Mouse (Mus musculus) lung, adult 2 months (tissue): Measurements from ENCODE around the gene Zfp352. TPM values are rescaled to one million over a fixed set of nuclear protein-coding genes. Genes with fewer than 3 reads are reported as not detected.
"Not testable (repeated sequence)": the region's sequence is repeated elsewhere in the genome, so short reads cannot be mapped to it uniquely, and the experiment has no call there.

Experiments used
- DNase-seq: peaks from one replicate; pipeline ENCODE4 v3.0.0; 2022
- H3K4me1 ChIP-seq: fragments of 200-500 bp; 2 replicates; pipeline ENCODE4 v1.6.1; 2011; ENCODE audit warnings: low read length; ENCODE audit not compliant: control insufficient read depth, insufficient read depth
- H3K4me3 ChIP-seq: fragments of 200-500 bp; replicated peaks from 2 replicates; pipeline ENCODE3; 2011; ENCODE audit warnings: low read depth, mild to moderate bottlenecking, control low read depth, low read length; ENCODE audit errors: extremely low read depth
- CTCF ChIP-seq: fragments of 200-500 bp; IDR thresholded peaks from 2 replicates; pipeline ENCODE4 v1.5.1; 2011; ENCODE audit warnings: mild to moderate bottlenecking, low read length, control low read depth; ENCODE audit not compliant: insufficient read depth
- POLR2A ChIP-seq: fragments of 200-500 bp; IDR thresholded peaks from 2 replicates; pipeline ENCODE4 v1.6.1; 2011; ENCODE audit warnings: low read depth, mild to moderate bottlenecking, control low read depth, low read length, borderline replicate concordance; ENCODE audit errors: extremely low read depth
- WGBS: fragments of 180-500 bp; shearing (Covaris S2); methylation state at CpG from one replicate; pipeline ENCODE4 v1.1.7; 2018; 5-methylcytosine and 5-hydroxymethylcytosine counted together
- polyA plus RNA-seq: library from polyadenylated mRNA; depleted of rRNA; stranded (reverse); fragments of >200 nt; gene quantifications from 2 replicates; pipeline ENCODE4 v1.2.3, GENCODE M21; 2012; rRNA removed

Zfp352 gene
- not detected in 2 replicates for polyA plus RNA-seq

DNA sequence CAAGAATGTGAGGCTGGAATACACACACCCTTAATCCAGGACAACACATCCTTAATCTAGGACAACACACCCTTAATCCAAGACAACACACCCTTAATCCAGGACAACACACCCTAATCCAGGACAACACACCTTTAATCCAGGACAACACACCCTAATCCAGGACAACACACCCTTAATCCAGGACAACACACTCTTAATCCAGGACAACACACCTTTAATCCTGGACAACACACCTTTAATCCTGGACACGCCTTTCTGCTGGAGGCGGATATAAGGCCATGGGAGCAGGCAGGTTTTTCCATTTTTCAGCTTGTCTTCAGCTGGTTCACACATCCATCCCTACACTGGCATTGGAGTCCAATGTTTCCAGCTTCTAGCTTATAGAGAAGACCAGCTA lies at the start of gene Zfp352:
Zfp352 (plus strand) TSS at position 301 of the 400 bp plus-strand sequence.
- 92% methylated on average over 2 of the region's 2 CpGs for WGBS
- no peak for TF ChIP-seq CTCF
- TF ChIP-seq POLR2A = no peak
- H3K4me1 ChIP-seq = no peaks in the 10 kb centered on the region
- no peak for DNase-seq
- no peak within 1 kb of the TSS for H3K4me3 ChIP-seq

DNA sequence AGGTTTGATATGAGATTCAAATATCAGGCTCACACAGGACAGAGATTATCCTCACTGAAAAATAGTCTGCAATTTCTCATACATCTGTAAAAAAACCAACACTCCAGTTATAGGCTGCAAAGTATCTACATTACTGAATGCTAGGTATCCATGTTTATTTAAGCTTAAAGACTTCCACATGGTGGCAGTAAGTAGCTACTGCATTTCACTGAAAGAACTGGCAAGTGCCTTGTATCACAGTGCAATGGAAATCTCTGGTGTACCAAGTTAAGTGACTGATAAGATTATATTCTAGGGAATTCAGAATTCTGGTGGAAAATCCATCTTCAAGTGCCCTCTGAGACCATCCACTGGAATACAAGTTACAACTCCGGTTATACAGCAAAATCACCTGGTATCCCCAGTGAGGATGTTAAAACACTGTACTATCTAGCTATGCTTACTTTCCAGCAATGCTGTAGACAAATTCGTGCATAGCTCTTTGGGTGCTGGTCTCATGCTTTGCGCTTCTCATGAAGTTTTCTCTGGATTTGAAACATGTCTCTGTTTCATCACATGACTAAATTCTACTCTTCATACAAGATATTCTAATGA lies 47.6 kb upstream of the Zfp352 start:
- no peak for TF ChIP-seq POLR2A
- no peak for TF ChIP-seq CTCF
- Histone ChIP-seq H3K4me1 (no peaks in the 10 kb centered on the region), H3K4me3 (no peak overlapping the region)
- no peak for DNase-seq
- 74% methylated on average over 3 of the region's 3 CpGs for WGBS

DNA sequence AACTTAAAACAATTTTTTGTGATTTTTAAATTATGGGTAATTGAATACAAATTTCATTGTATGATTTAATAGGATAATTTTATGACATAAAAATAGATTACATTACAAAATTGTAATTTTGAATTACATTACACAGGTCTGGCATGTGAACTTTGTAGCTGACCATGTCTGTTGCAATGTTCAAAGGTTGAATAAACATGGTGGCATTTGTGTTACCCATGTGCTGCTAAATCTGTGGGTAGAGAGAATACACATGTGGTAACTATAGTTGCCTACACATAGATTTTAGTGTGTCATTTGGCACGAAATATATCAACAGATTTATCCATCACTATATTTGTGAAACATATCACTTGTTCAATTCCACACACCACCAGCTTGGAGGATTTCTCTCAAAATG lies 44.6 kb upstream of the Zfp352 start:
- 54% methylated on average over 1 of the region's 1 CpGs for WGBS
- no peak overlapping the region for H3K4me3 ChIP-seq
- H3K4me1 ChIP-seq = no peaks in the 10 kb centered on the region
- TF ChIP-seq POLR2A (no peak), CTCF (no peak)
- no peak for DNase-seq

DNA sequence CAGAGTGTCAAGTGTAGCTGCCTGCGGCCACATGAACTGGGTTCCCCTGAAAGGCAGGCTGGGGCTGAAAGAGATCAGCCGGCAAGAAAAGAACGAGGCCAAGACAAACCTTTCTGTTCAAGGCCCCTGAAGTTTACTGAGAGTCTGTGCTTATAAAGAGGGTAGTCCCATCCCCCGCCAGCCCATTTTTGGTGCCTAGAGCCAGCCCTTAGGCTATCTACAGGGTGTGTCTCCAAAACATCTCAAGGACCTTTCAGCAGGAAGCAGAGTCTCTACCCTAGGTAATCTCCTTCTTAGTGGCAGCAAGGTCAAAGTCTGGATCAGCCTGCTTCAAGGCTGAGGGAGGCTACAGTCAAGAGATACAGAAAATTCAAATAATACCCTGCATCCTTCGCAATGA lies 15.2 kb upstream of the Zfp352 start:
- WGBS = 86% methylated on average over 5 of the region's 5 CpGs
- H3K4me3 ChIP-seq = no peak overlapping the region
- H3K4me1 ChIP-seq = no peaks in the 10 kb centered on the region
- no peak for TF ChIP-seq POLR2A
- TF ChIP-seq CTCF = no peak
- no peak for DNase-seq

DNA sequence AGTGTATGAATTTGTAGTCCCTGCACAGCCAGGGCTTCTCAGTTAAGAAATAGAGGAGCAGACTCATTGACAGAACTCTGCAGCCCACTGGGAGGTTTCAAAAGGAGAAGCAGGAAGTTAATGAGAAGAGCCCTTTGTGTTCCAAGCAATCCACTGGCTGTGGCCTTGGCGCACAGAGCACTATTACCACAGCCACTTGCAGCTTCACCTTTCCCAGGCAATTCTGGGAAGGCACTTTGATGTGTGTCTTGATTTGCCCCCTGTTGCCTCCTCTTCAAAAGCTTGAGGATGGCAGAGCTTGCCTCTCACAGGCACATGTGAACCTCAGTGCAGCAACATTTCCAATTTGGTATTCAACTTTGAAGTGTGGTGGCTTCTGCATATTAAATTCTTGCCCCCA lies 7.1 kb upstream of the Zfp352 start:
- no peak for DNase-seq
- Histone ChIP-seq H3K4me3 (no peak overlapping the region), H3K4me1 (no peaks in the 10 kb centered on the region)
- no peak for TF ChIP-seq CTCF
- no peak for TF ChIP-seq POLR2A
- WGBS = 50% methylated on average over 1 of the region's 1 CpGs

GRCm38 (mm10) chr4:90212076-90212475 lies 6.5 kb upstream of the Zfp352 start:
- Histone ChIP-seq H3K4me3 (no peak overlapping the region), H3K4me1 (no peaks in the 10 kb centered on the region)
- 65% methylated on average over 3 of the region's 3 CpGs for WGBS
- TF ChIP-seq CTCF (no peak), POLR2A (no peak)
- DNase-seq = no peak

- DNase-seq, H3K4me1 ChIP-seq, H3K4me3 ChIP-seq: not testable (repeated sequence)
- 85% methylated on average over 5 of the region's 5 CpGs for WGBS
These were observed 17.0 kb downstream of the Zfp352 start for GRCm38 (mm10) chr4:90235646-90236045.

DNA sequence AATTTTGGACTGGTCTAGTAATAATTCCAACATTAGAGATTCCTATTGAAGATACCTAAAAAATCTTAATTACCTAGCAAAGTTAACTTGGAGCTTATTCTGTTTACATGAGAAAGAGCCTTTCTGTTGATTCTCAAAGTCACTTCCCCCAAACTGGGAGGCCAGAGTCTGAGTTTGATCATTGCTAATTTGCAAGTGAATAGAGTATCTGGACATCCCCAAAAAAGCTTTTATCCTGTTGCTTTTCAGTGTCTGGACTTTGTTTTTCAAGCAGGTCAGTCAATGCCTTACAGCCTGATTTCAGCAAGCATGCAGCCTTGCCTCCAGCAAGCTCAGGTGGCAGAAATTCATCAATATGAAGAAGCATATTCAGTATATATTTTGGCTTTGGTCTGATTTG lies 51.2 kb downstream of the Zfp352 start:
- no peaks in the 10 kb centered on the region for H3K4me1 ChIP-seq
- no peak overlapping the region for H3K4me3 ChIP-seq
- no peak for DNase-seq
- TF ChIP-seq CTCF (no peak), POLR2A (no peak)
